Mouse (Mus musculus): ENCODE data around the gene Ehmt1. TPM values are rescaled to one million over a fixed set of nuclear protein-coding genes. Genes with fewer than 3 reads are reported as not detected.
A peak's percentile ranks its signal among the peaks of the same experiment; 100 is the strongest.

The Ehmt1 gene
- polyA plus RNA-seq, 1 experiment from 2014 or later = 12.3 TPM

GRCm38 (mm10) chr2:24919839-24920175 lies 393 bp upstream of the Ehmt1 start:
- Histone ChIP-seq H3K4me1 (ENCODE audit: insufficient read depth) (peaks cover 17% of the 10 kb centered on the region), H3K36me3 (replicated peaks; ENCODE audit: insufficient read depth, low read length) (no peaks in the 10 kb centered on the region), H3K27ac (ENCODE audit: low read depth) (peak overlapping the region; percentile 89), H3K9me3 (ENCODE audit: low read length) (no peaks in the 10 kb centered on the region), H3K27me3 (ENCODE audit: insufficient read depth, low read length) (no peaks in the 10 kb centered on the region), H3K4me2 (ENCODE audit: low read depth, low read length) (peak overlapping the region; percentile 95), H3K4me3 (ENCODE audit: low read depth, low read length) (peak overlapping the region; percentile 90), H3K9ac (replicated peaks) (peak overlapping the region; percentile 89)
- peak; percentile 57 for ATAC-seq
- TF ChIP-seq CTCF (IDR thresholded peaks at IDR 0.05; ENCODE audit: low read depth) (0 out of 2 replicates have a peak, but pooled peaks have one; percentile 0), EP300 (IDR thresholded peaks at IDR 0.05; ENCODE audit: low read depth) (no peak)
- 7% methylated on average over 8 of the region's 8 CpGs for WGBS (ENCODE audit: insufficient replicate concordance)
- no peak for DNase-seq

- ATAC-seq (no peak), DNase-seq (no peak)
- no peak for TF ChIP-seq CTCF (IDR thresholded peaks at IDR 0.05; ENCODE audit: low read depth)
- TF ChIP-seq EP300 (IDR thresholded peaks at IDR 0.05; ENCODE audit: low read depth) = no peak
- Histone ChIP-seq H3K4me2 (ENCODE audit: low read depth, low read length) (no peak overlapping the region), H3K9ac (replicated peaks) (no peak overlapping the region), H3K4me1 (ENCODE audit: insufficient read depth) (peaks cover 15% of the 10 kb centered on the region), H3K9me3 (ENCODE audit: low read length) (no peaks in the 10 kb centered on the region), H3K27me3 (ENCODE audit: insufficient read depth, low read length) (no peaks in the 10 kb centered on the region), H3K4me3 (ENCODE audit: low read depth, low read length) (no peak overlapping the region), H3K36me3 (replicated peaks; ENCODE audit: insufficient read depth, low read length) (0 out of 2 replicates have a peak, but pooled peaks cover 4% of the 10 kb centered on the region), H3K27ac (ENCODE audit: low read depth) (no peak overlapping the region)
- WGBS (ENCODE audit: insufficient replicate concordance) = 93% methylated on average over 3 of the region's 3 CpGs
Observed at GRCm38 (mm10) chr2:24914762-24915161, 4.7 kb downstream of the Ehmt1 start.

DNA sequence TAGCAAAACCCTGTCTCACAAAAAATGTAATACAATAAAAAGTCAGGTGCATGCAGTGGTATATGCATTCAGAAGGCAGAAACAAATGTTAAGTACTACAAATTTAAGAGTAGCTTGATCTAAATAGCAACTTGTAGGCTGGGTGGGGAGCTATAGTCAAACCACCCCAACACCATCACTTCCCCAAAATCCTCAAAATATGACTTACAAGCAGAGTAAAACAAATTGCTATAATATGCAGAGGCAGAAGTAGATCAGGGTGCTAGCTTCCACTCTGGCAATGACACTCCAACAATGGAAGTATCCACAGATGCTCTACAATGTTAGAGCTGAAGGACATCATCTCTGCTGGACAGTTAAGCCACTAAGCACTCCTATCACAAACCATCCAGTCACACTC lies 6.8 kb downstream of the Ehmt1 start:
- Histone ChIP-seq H3K4me3 (ENCODE audit: low read depth, low read length) (no peak overlapping the region), H3K4me1 (ENCODE audit: insufficient read depth) (peaks cover 5% of the 10 kb centered on the region; the same call in 1 of the 2 replicates), H3K4me2 (ENCODE audit: low read depth, low read length) (no peak overlapping the region), H3K27me3 (ENCODE audit: insufficient read depth, low read length) (no peaks in the 10 kb centered on the region), H3K9me3 (ENCODE audit: low read length) (no peaks in the 10 kb centered on the region), H3K9ac (replicated peaks) (no peak overlapping the region), H3K36me3 (replicated peaks; ENCODE audit: insufficient read depth, low read length) (0 out of 2 replicates have a peak, but pooled peaks cover 4% of the 10 kb centered on the region), H3K27ac (ENCODE audit: low read depth) (no peak overlapping the region)
- DNase-seq (no peak), ATAC-seq (no peak)
- TF ChIP-seq CTCF (IDR thresholded peaks at IDR 0.05; ENCODE audit: low read depth) (no peak), EP300 (IDR thresholded peaks at IDR 0.05; ENCODE audit: low read depth) (no peak)

DNA sequence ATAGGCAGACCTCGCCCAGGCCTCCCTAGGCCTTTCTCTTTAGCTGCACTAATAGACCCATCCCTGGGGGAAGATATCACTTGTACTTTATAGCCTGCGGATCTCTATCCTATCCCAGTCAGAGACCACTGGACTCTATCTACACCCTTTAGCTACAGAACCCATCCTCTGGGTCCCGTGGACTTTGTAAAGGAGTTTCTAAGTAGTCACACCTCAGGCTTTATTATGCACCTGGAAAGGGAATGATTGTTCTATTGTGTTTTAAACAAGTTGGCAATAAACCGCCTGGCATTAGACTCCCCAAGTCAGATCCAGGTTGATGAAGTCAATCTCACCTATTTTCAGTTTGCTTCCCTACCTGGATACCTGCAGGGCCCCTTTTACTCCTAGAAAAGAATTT lies 7.2 kb downstream of the Ehmt1 start:
- no peaks in the 10 kb centered on the region for H3K27me3 ChIP-seq (ENCODE audit: insufficient read depth, low read length)
- DNase-seq = no peak
- no peaks in the 10 kb centered on the region for H3K9me3 ChIP-seq (ENCODE audit: low read length)
- no peak for ATAC-seq
- H3K4me3 ChIP-seq (ENCODE audit: low read depth, low read length) = no peak overlapping the region
- H3K4me2 ChIP-seq (ENCODE audit: low read depth, low read length) = no peak overlapping the region
- peaks cover 2% of the 10 kb centered on the region; the same call in 1 of the 2 replicates for H3K4me1 ChIP-seq (ENCODE audit: insufficient read depth)
- WGBS (ENCODE audit: insufficient replicate concordance) = 91% methylated on average over 4 of the region's 4 CpGs
- 0 out of 2 replicates have a peak, but pooled peaks cover 4% of the 10 kb centered on the region for H3K36me3 ChIP-seq (replicated peaks; ENCODE audit: insufficient read depth, low read length)
- H3K27ac ChIP-seq (ENCODE audit: low read depth) = no peak overlapping the region
- no peak overlapping the region for H3K9ac ChIP-seq (replicated peaks)
- TF ChIP-seq EP300 (IDR thresholded peaks at IDR 0.05; ENCODE audit: low read depth) (no peak), CTCF (IDR thresholded peaks at IDR 0.05; ENCODE audit: low read depth) (no peak)

DNA sequence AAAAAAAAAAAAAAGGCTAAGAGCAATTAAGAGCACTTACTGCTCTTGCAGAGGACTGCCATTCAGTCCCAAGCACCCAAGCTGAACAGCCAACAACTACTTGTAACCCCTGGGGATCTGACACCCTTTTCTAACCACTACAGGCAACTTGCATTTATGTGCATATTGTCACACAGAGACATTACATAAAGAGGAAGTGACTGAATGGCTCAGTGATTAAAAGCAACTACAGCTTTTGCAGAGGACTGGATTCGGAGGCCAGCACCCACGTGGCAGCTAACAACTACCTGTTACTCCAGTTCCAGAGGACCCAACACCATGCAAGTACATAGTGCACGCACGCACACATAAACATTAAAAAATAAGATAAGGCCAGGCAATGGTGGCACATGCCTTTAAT lies 8.9 kb downstream of the Ehmt1 start:
- Histone ChIP-seq H3K9ac (replicated peaks) (no peak overlapping the region), H3K27me3 (ENCODE audit: insufficient read depth, low read length) (no peaks in the 10 kb centered on the region), H3K27ac (ENCODE audit: low read depth) (no peak overlapping the region), H3K4me2 (ENCODE audit: low read depth, low read length) (no peak overlapping the region), H3K4me1 (ENCODE audit: insufficient read depth) (peaks cover 9% of the 10 kb centered on the region; the same call in 1 of the 2 replicates), H3K9me3 (ENCODE audit: low read length) (no peaks in the 10 kb centered on the region), H3K36me3 (replicated peaks; ENCODE audit: insufficient read depth, low read length) (0 out of 2 replicates have a peak, but pooled peaks cover 4% of the 10 kb centered on the region), H3K4me3 (ENCODE audit: low read depth, low read length) (no peak overlapping the region)
- TF ChIP-seq EP300 (IDR thresholded peaks at IDR 0.05; ENCODE audit: low read depth) (no peak), CTCF (IDR thresholded peaks at IDR 0.05; ENCODE audit: low read depth) (no peak)
- ATAC-seq (no peak), DNase-seq (no peak)
- WGBS (ENCODE audit: insufficient replicate concordance) = 39% methylated on average over 4 of the region's 4 CpGs

GRCm38 (mm10) chr2:24905653-24906155 lies 13.7 kb downstream of the Ehmt1 start:
- H3K36me3 ChIP-seq (replicated peaks; ENCODE audit: insufficient read depth, low read length) = no peaks in the 10 kb centered on the region
- no peak overlapping the region for H3K9ac ChIP-seq (replicated peaks)
- no peak overlapping the region for H3K4me2 ChIP-seq (ENCODE audit: low read depth, low read length)
- no peak for ATAC-seq
- H3K27ac ChIP-seq (ENCODE audit: low read depth) = no peak overlapping the region
- H3K27me3 ChIP-seq (ENCODE audit: insufficient read depth, low read length) = no peaks in the 10 kb centered on the region
- no peak for DNase-seq
- no peaks in the 10 kb centered on the region for H3K9me3 ChIP-seq (ENCODE audit: low read length)
- TF ChIP-seq CTCF (IDR thresholded peaks at IDR 0.05; ENCODE audit: low read depth) (no peak), EP300 (IDR thresholded peaks at IDR 0.05; ENCODE audit: low read depth) (no peak)
- WGBS (ENCODE audit: insufficient replicate concordance) = 32% methylated on average over 2 of the region's 2 CpGs
- peaks cover 9% of the 10 kb centered on the region for H3K4me1 ChIP-seq (ENCODE audit: insufficient read depth)
- H3K4me3 ChIP-seq (ENCODE audit: low read depth, low read length) = no peak overlapping the region

Measured in liver, postnatal 0 days (tissue).